Mouse (Mus musculus) liver, adult 2 months (tissue): Measurements from ENCODE around the gene Stk10.
"Not testable (repeated sequence)": the region's sequence is repeated elsewhere in the genome, so short reads cannot be mapped to it uniquely, and the experiment has no call there.

ENCODE experiments used
- CTCF ChIP-seq: fragments of 200-500 bp; IDR thresholded peaks from 2 replicates; pipeline ENCODE4 v1.5.1; 2011; ENCODE audit warnings: low read depth, low read length, control low read depth
- POLR2A ChIP-seq: fragments of 200-500 bp; IDR thresholded peaks from 2 replicates; pipeline ENCODE4 v1.6.1; 2011; ENCODE audit warnings: low read length, control low read depth; ENCODE audit not compliant: insufficient read depth; ENCODE audit errors: extremely low read depth

DNA sequence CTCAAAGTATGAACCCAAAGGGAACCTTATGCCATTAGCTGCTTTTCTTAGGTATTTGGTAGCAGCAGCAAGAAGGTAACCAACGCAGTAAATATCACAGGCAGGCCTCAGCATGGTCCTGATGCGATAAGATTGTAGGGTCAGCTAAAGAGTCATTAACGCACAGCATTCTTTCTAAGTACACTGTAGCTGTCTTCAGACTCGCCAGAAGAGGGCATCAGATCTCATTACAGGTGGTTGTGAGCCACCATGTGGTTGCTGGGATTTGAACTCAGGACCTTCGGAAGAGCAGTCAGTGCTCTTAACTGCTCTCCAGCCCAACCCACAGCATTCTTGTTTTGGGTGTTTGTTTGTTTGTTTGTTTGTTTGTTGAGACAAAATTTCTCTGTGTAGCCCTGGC is 85.5 kb downstream of the Stk10 start:
- TF ChIP-seq CTCF, POLR2A: not testable (repeated sequence)
